Mouse (Mus musculus): ENCODE data around the gene Rnf31. TPM values are rescaled to one million over a fixed set of nuclear protein-coding genes. Genes with fewer than 3 reads are reported as not detected.

The Rnf31 gene
- total and polyA plus RNA-seq, 3 experiments: 19.7 to 30.9 (median 27.5) TPM

GRCm38 (mm10) chr14:55603633-55604576 lies 12.4 kb downstream of the Rnf31 start:
- peak overlapping the region; percentile 71 for H3K4me3 ChIP-seq
- TF ChIP-seq EP300 (IDR thresholded peaks at IDR 0.05; ENCODE audit: insufficient read depth, low read depth, low read length) (peak; percentile 90; the same call in 1 of the 2 replicates), CTCF (IDR thresholded peaks at IDR 0.05) (no peak; the same call in 1 of the 2 replicates), POLR2A (IDR thresholded peaks at IDR 0.05; ENCODE audit: insufficient read depth, low read depth, low read length) (peak; percentile 69)
- peak overlapping the region; percentile 76 for H3K9ac ChIP-seq (ENCODE audit: low read depth, low read length)
- H3K4me1 ChIP-seq (ENCODE audit: control insufficient read depth, insufficient read depth, low read length): peaks cover 12% of the 10 kb centered on the region
- peaks cover 10% of the 10 kb centered on the region for H3K36me3 ChIP-seq (ENCODE audit: control insufficient read depth, insufficient read depth, low read length)
- peak overlapping the region; percentile 97 for H3K27ac ChIP-seq
- 12% methylated on average over 19 of the region's 19 CpGs for WGBS
- peak; percentile 92 to 93 for DNase-seq
- H3K79me2 ChIP-seq (replicated peaks; ENCODE audit: control insufficient read depth, insufficient read depth, low read length): no peaks in the 10 kb centered on the region
- intact Hi-C loops (cut with DNase I): loop anchor here (2.0 to 5.0 kb wide), 4 partner anchors 13 to 107 kb away; partner anchors contain the start of genes A730061H03Rik, Dcaf11, Psme2 and Rnf31
- no peaks in the 10 kb centered on the region for H3K27me3 ChIP-seq (ENCODE audit: control insufficient read depth, insufficient read depth, low read length)

- TF ChIP-seq POLR2A (IDR thresholded peaks at IDR 0.05; ENCODE audit: insufficient read depth, low read depth, low read length) (no peak), CTCF (IDR thresholded peaks at IDR 0.05) (no peak), EP300 (IDR thresholded peaks at IDR 0.05; ENCODE audit: insufficient read depth, low read depth, low read length) (no peak)
- Histone ChIP-seq H3K4me1 (ENCODE audit: control insufficient read depth, insufficient read depth, low read length) (peaks cover 12% of the 10 kb centered on the region), H3K27me3 (ENCODE audit: control insufficient read depth, insufficient read depth, low read length) (no peaks in the 10 kb centered on the region), H3K79me2 (replicated peaks; ENCODE audit: control insufficient read depth, insufficient read depth, low read length) (no peaks in the 10 kb centered on the region), H3K9ac (ENCODE audit: low read depth, low read length) (peak overlapping the region; percentile 46), H3K36me3 (ENCODE audit: control insufficient read depth, insufficient read depth, low read length) (peaks cover 10% of the 10 kb centered on the region), H3K27ac (peak overlapping the region; percentile 97), H3K4me3 (peak overlapping the region; percentile 71)
- no peak for DNase-seq
- intact Hi-C loops (cut with DNase I): loop anchor here (2.0 to 5.0 kb wide), 3 partner anchors 14 to 108 kb away; partner anchors contain the start of genes Psme2, Rnf31 and Tm9sf1
- 77% methylated on average over 11 of the region's 11 CpGs for WGBS
These were observed 13.3 kb downstream of the Rnf31 start for GRCm38 (mm10) chr14:55604823-55605222.

GRCm38 (mm10) chr14:55605743-55606459 lies 14.4 kb downstream of the Rnf31 start:
- Histone ChIP-seq H3K4me3 (no peak overlapping the region), H3K27me3 (ENCODE audit: control insufficient read depth, insufficient read depth, low read length) (no peaks in the 10 kb centered on the region), H3K36me3 (ENCODE audit: control insufficient read depth, insufficient read depth, low read length) (peaks cover 10% of the 10 kb centered on the region), H3K27ac (no peak overlapping the region), H3K4me1 (ENCODE audit: control insufficient read depth, insufficient read depth, low read length) (peaks cover 12% of the 10 kb centered on the region), H3K9ac (ENCODE audit: low read depth, low read length) (no peak overlapping the region), H3K79me2 (replicated peaks; ENCODE audit: control insufficient read depth, insufficient read depth, low read length) (no peaks in the 10 kb centered on the region)
- WGBS: 76% methylated on average over 16 of the region's 16 CpGs
- intact Hi-C loops (cut with DNase I): loop anchor here (2.0 kb wide), 2 partner anchors 15 to 37 kb away; partner anchors contain the start of genes Psme2, Rnf31 and Tm9sf1
- TF ChIP-seq POLR2A (IDR thresholded peaks at IDR 0.05; ENCODE audit: insufficient read depth, low read depth, low read length) (no peak), EP300 (IDR thresholded peaks at IDR 0.05; ENCODE audit: insufficient read depth, low read depth, low read length) (no peak), CTCF (IDR thresholded peaks at IDR 0.05) (no peak)
- no peak for DNase-seq

GRCm38 (mm10) chr14:55608339-55608738 lies 16.8 kb downstream of the Rnf31 start:
- Histone ChIP-seq H3K27ac (no peak overlapping the region), H3K4me3 (no peak overlapping the region), H3K9ac (ENCODE audit: low read depth, low read length) (no peak overlapping the region), H3K27me3 (ENCODE audit: control insufficient read depth, insufficient read depth, low read length) (no peaks in the 10 kb centered on the region), H3K36me3 (ENCODE audit: control insufficient read depth, insufficient read depth, low read length) (peaks cover 10% of the 10 kb centered on the region), H3K4me1 (ENCODE audit: control insufficient read depth, insufficient read depth, low read length) (peaks cover 10% of the 10 kb centered on the region), H3K79me2 (replicated peaks; ENCODE audit: control insufficient read depth, insufficient read depth, low read length) (no peaks in the 10 kb centered on the region)
- intact Hi-C loops (cut with DNase I): no loop called here
- TF ChIP-seq POLR2A (IDR thresholded peaks at IDR 0.05; ENCODE audit: insufficient read depth, low read depth, low read length): no peak
- TF ChIP-seq EP300 (IDR thresholded peaks at IDR 0.05; ENCODE audit: insufficient read depth, low read depth, low read length): no peak
- TF ChIP-seq CTCF (IDR thresholded peaks at IDR 0.05): no peak
- WGBS: 92% methylated on average over 6 of the region's 6 CpGs
- DNase-seq: no peak

DNA sequence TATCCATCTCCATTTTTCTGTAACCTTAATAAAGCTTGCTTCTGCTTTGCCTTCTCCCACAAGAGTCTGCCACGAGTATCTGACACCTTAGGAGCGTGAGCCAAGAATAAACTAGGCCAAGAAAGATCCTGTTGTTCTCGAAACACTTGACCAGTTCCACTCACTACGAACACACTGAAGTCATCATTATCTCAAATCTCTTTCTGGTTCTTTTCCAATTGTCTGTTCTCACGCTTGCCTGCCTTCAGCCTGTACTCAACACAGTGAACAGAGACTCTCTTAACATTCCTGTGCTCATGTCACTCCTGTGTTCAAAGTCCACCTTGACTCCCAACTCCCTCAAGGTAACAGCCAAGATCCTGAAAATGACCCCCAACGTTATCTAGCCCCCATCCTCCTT lies 21.8 kb downstream of the Rnf31 start:
- no peaks in the 10 kb centered on the region for H3K27me3 ChIP-seq (ENCODE audit: control insufficient read depth, insufficient read depth, low read length)
- intact Hi-C loops (cut with DNase I): no loop called here
- H3K27ac ChIP-seq: no peak overlapping the region
- H3K79me2 ChIP-seq (replicated peaks; ENCODE audit: control insufficient read depth, insufficient read depth, low read length): no peaks in the 10 kb centered on the region
- H3K36me3 ChIP-seq (ENCODE audit: control insufficient read depth, insufficient read depth, low read length): no peaks in the 10 kb centered on the region
- H3K4me3 ChIP-seq: no peak overlapping the region
- no peak overlapping the region for H3K9ac ChIP-seq (ENCODE audit: low read depth, low read length)
- DNase-seq: no peak
- WGBS: 46% methylated on average over 6 of the region's 6 CpGs
- no peaks in the 10 kb centered on the region for H3K4me1 ChIP-seq (ENCODE audit: control insufficient read depth, insufficient read depth, low read length)
- TF ChIP-seq POLR2A (IDR thresholded peaks at IDR 0.05; ENCODE audit: insufficient read depth, low read depth, low read length) (no peak), CTCF (IDR thresholded peaks at IDR 0.05) (no peak), EP300 (IDR thresholded peaks at IDR 0.05; ENCODE audit: insufficient read depth, low read depth, low read length) (no peak)
